Mouse (Mus musculus) stomach, postnatal 0 days (tissue): ENCODE data around the gene Afmid. TPM values are rescaled to one million over a fixed set of nuclear protein-coding genes. Genes with fewer than 3 reads are reported as not detected.

Experiments
- ATAC-seq: fragments of 200-750 bp; cut with Nextera tagmentation; 2 replicates; pipeline ENCODE4 v1.8.0; 2017; ENCODE audit not compliant: low FRiP score, low TSS enrichment
- DNase-seq: peaks from one replicate; pipeline ENCODE4 v3.0.0-alpha.2; 2016; ENCODE audit warnings: low spot score
- H3K27ac ChIP-seq: fragments of 300-500 bp; sonication (generic); replicated peaks from 2 replicates; pipeline ENCODE4 v1.5.1; 2014; ENCODE audit warnings: mild to moderate bottlenecking, control low read depth
- H3K27me3 ChIP-seq: fragments of 300-500 bp; sonication (generic); 2 replicates; pipeline ENCODE4 v1.6.1; 2014; ENCODE audit warnings: low read length; ENCODE audit not compliant: control insufficient read depth, insufficient read depth
- H3K36me3 ChIP-seq: fragments of 300-500 bp; sonication (generic); 2 replicates; pipeline ENCODE4 v1.6.1; 2014; ENCODE audit warnings: low read length, mixed read lengths; ENCODE audit not compliant: control insufficient read depth, insufficient read depth
- H3K4me1 ChIP-seq: fragments of 300-500 bp; sonication (generic); replicated peaks from 2 replicates; pipeline ENCODE4 v1.6.1; 2014; ENCODE audit warnings: antibody characterized with exemption; ENCODE audit not compliant: control insufficient read depth, insufficient read depth
- H3K4me2 ChIP-seq: fragments of 300-500 bp; sonication (generic); replicated peaks from 2 replicates; pipeline ENCODE4 v1.6.1; 2014; ENCODE audit warnings: low read depth, mild to moderate bottlenecking, control low read depth, moderate library complexity
- H3K4me3 ChIP-seq: fragments of 300-500 bp; sonication (generic); 2 replicates; pipeline ENCODE4 v1.5.1; 2014; ENCODE audit warnings: low read depth, low read length, control low read depth
- H3K9ac ChIP-seq: fragments of 300-500 bp; sonication (generic); 2 replicates; pipeline ENCODE4 v1.6.1; 2014; ENCODE audit warnings: mild to moderate bottlenecking, low read length, control low read depth, mixed read lengths
- H3K9me3 ChIP-seq: fragments of 300-500 bp; sonication (generic); 2 replicates; pipeline ENCODE4 v1.6.1; 2016; ENCODE audit warnings: low read length; ENCODE audit not compliant: control insufficient read depth
- CTCF ChIP-seq: IDR thresholded peaks from 2 replicates; pipeline ENCODE4 v1.5.1; 2016; ENCODE audit warnings: antibody characterized with exemption, low read depth, mild to moderate bottlenecking, moderate library complexity
- EP300 ChIP-seq: optimal IDR thresholded peaks from 2 replicates; pipeline ENCODE3; 2016; ENCODE audit warnings: antibody characterized with exemption
- WGBS: fragments of 180-500 bp; shearing (Covaris S2); extraction: QIAGEN DNeasy Blood & Tissue Kit; methylation state at CpG from one replicate; pipeline ENCODE4 v1.1.7; 2014; 5-methylcytosine and 5-hydroxymethylcytosine counted together
- polyA plus RNA-seq: library from polyadenylated mRNA; unstranded; fragments of >200 nt; fragmentation: Nextera tagmentation; extraction: Ambion mirVana; gene quantifications from 2 replicates; pipeline ENCODE4 v1.2.1, GENCODE M21; 2015

The Afmid gene
- polyA plus RNA-seq, 1 experiment from 2014 or later: 5.7 TPM

GRCm38 (mm10) chr11:117824060-117824969, 1.4 kb upstream of the Afmid start:
- H3K27ac ChIP-seq: peak overlapping the region; percentile 87
- H3K4me1 ChIP-seq: peaks cover 13% of the 10 kb centered on the region
- H3K4me3 ChIP-seq: peak overlapping the region; percentile 52
- peak overlapping the region; percentile 79 for H3K4me2 ChIP-seq
- WGBS: 5% methylated on average over 23 of the region's 23 CpGs
- TF ChIP-seq CTCF: peak; percentile 94
- TF ChIP-seq EP300: no peak
- DNase-seq (peak; percentile 87), ATAC-seq (peak; percentile 77)
- H3K9ac ChIP-seq: peak overlapping the region; percentile 60; the same call in 1 of the 2 replicates
- no peaks in the 10 kb centered on the region; the same call in 1 of the 2 replicates for H3K36me3 ChIP-seq
- H3K9me3 ChIP-seq: no peaks in the 10 kb centered on the region
- no peaks in the 10 kb centered on the region for H3K27me3 ChIP-seq

DNA sequence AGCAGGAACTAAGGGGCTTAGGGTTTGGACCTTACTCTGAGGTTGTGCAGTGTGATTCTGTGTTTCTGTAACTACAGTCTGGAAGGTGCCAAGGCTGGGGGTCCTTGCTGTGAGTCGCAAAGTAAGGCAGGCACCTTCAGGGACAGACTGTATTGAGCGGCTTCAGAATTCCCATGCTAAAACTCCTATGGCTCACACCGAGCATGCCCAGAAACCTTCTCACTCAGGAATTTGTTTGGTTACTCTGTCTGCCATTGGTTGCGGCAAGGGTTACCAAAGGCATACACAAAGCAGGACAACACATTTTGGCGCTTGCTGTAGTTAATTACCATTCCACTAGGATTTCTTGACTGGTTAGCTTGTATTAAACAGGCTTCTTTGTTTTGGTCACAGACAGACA, 440 bp downstream of the Afmid start:
- Histone ChIP-seq H3K4me3 (peak overlapping the region; percentile 52), H3K9ac (peak overlapping the region; percentile 60), H3K4me2 (peak overlapping the region; percentile 79), H3K27ac (peak overlapping the region; percentile 84), H3K36me3 (no peaks in the 10 kb centered on the region), H3K9me3 (no peaks in the 10 kb centered on the region), H3K4me1 (peaks cover 16% of the 10 kb centered on the region), H3K27me3 (no peaks in the 10 kb centered on the region)
- no peak for DNase-seq
- WGBS: 4% methylated on average over 5 of the region's 5 CpGs
- no peak for TF ChIP-seq EP300
- 0 out of 2 replicates have a peak, but pooled peaks have one; percentile 9 for TF ChIP-seq CTCF
- ATAC-seq: no peak

DNA sequence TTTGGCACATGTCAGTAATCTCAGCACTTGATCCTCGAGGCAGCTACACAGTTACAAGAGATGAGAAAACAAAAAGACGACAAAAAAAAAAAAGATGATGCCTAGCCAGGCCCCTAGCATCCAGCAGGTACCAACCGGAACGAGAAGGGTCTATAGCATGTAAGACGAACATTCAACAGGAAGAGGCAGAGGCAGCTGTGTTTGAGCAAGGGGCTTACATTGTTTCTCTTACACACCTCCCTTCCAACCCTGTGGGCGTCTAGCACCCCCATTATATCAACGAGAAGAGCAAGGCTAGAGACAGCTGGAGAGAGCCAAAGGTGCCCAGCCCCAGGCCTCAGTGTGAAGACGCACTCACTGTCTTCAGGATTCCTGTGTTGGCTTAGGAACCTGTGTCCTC, 1.2 kb downstream of the Afmid start:
- ATAC-seq (no peak), DNase-seq (no peak)
- Histone ChIP-seq H3K36me3 (no peaks in the 10 kb centered on the region), H3K27me3 (no peaks in the 10 kb centered on the region), H3K9ac (no peak overlapping the region), H3K4me1 (peaks cover 16% of the 10 kb centered on the region), H3K9me3 (no peaks in the 10 kb centered on the region), H3K27ac (peak overlapping the region; percentile 84; the same call in 1 of the 2 replicates), H3K4me2 (peak overlapping the region; percentile 79), H3K4me3 (no peak overlapping the region)
- WGBS: 38% methylated on average over 8 of the region's 8 CpGs
- no peak for TF ChIP-seq EP300
- no peak for TF ChIP-seq CTCF

- H3K4me1 ChIP-seq: peaks cover 16% of the 10 kb centered on the region
- no peaks in the 10 kb centered on the region for H3K36me3 ChIP-seq
- no peak overlapping the region for H3K4me3 ChIP-seq
- H3K27ac ChIP-seq: peak overlapping the region; percentile 40; the same call in 1 of the 2 replicates
- ATAC-seq (no peak), DNase-seq (no peak)
- TF ChIP-seq EP300 (no peak), CTCF (no peak)
- no peaks in the 10 kb centered on the region for H3K27me3 ChIP-seq
- H3K4me2 ChIP-seq: no peak overlapping the region
- H3K9ac ChIP-seq: no peak overlapping the region
- no peaks in the 10 kb centered on the region for H3K9me3 ChIP-seq
- 40% methylated on average over 3 of the region's 3 CpGs for WGBS
Measured at GRCm38 (mm10) chr11:117827386-117827785, 1.7 kb downstream of the Afmid start.

DNA sequence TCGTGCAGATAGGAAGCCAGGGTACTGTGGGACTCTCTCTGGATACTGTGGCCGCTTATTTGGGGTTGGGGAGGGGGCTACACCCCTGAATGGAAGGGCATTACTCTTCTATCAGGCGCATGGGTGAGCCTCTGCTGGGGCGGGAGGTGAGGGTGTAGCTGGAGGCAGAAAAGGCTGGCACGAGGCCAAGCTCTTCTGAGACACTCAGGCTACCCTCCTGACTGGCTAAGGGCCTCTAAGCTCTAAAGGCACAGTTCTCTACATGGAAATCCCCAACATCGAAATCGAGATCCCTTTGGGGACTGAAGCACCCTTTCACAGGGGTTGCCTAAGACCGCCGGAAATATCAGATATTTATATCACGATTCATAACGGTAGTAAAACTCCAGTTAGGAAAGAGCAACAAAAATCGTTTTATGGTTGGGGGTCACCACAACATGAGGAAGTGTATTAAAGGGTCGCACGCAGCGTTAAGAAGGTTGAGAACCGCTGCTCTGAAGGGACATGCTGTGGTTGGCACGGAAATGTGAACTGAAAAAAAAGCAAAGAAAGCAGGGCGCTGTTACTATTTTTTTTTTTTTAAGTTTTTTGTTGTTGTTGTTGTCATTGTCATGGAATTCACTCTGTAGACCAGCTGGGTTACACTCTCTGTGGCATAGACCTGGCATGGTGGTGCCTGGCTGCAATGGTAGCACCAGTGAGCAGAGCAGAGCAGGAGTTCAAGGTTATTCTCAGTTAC, 2.6 kb downstream of the Afmid start:
- 53% methylated on average over 18 of the region's 18 CpGs for WGBS
- Histone ChIP-seq H3K4me1 (peaks cover 10% of the 10 kb centered on the region), H3K4me2 (no peak overlapping the region), H3K4me3 (no peak overlapping the region), H3K27me3 (no peaks in the 10 kb centered on the region), H3K9me3 (no peaks in the 10 kb centered on the region), H3K27ac (peak overlapping the region; percentile 87), H3K9ac (peak overlapping the region; percentile 31; the same call in 1 of the 2 replicates), H3K36me3 (no peaks in the 10 kb centered on the region)
- DNase-seq: peak; percentile 70
- TF ChIP-seq CTCF (no peak), EP300 (no peak)
- ATAC-seq: no peak
